9 mouse cellular contexts compared by ENCODE assay signal in the genomic region with DNA sequence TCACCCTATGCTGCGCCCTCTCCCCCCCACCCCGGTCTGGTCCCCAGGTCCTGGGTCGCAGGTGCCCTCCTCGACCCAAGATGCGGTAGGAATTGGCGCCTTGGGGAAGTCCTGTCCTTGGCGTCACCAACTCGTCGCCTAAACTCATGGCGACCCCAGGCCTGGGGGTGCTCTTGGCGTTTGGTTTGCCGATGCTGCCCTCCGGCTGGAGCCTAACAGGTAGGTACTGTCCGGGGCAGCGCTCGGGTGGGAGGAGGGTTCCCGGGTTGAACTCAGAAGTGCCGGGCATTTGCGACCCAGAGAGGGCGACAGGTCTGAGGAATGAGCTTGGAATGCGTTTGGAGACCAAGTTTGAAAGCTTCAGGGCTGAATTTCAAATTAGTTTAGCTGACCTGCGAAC. TPM values are rescaled to one million over a fixed set of nuclear protein-coding genes. Genes with fewer than 3 reads are reported as not detected.
DNase-seq lines count a peak whose midpoint lies in the region; ATAC-seq and TF ChIP-seq lines count a peak whose summit lies in the region.
"Had no signal": no experiment of that assay in that cellular context is flagged by ENCODE, and none has a peak within 500 bp of the region (broad histone marks: within the 10 kb centered on the region; RNA-seq: fewer than 3 reads in every experiment).

No protein-coding gene starts in this region.

- 3% methylated on average over 22 of the region's 22 CpGs for WGBS in lung, adult 2 months
- WGBS in forebrain, embryonic 10.5 days: under 1% methylated on average over 22 of the region's 22 CpGs
- 3% methylated on average over 22 of the region's 22 CpGs for WGBS in intestine, embryonic 15.5 days
- 1% methylated on average over 22 of the region's 22 CpGs for WGBS in midbrain, embryonic 15.5 days

- peak overlapping the region; percentile 54 for H3K4me2 ChIP-seq in intestine, embryonic 15.5 days (replicated peaks)
- H3K4me2 ChIP-seq in midbrain, embryonic 15.5 days: peak overlapping the region; percentile 59

- no peak for DNase-seq in lung, adult 2 months
- DNase-seq in lung, postnatal 25 days (ENCODE audit: low spot score): no peak
- no peak for DNase-seq in forebrain, embryonic 10.5 days (ENCODE audit: extremely low spot score, low spot score)
- DNase-seq in left cerebral cortex, adult 11 months (ENCODE audit: low spot score): no peak
- DNase-seq in thymus, postnatal 14 days: no peak
- no peak for DNase-seq in adrenal gland, postnatal 36 days

- H3K9ac ChIP-seq in intestine, embryonic 15.5 days: peak overlapping the region; percentile 42
- no peak overlapping the region for H3K9ac ChIP-seq in midbrain, embryonic 15.5 days

- H3K27me3 ChIP-seq in forebrain, embryonic 10.5 days (ENCODE audit: poor library complexity, severe bottlenecking): peaks cover 80% of the 10 kb centered on the region
- H3K27me3 ChIP-seq in intestine, embryonic 15.5 days (replicated peaks): peaks cover 22% of the 10 kb centered on the region
- H3K27me3 ChIP-seq in midbrain, embryonic 15.5 days (replicated peaks): peaks cover 39% of the 10 kb centered on the region

- 0 out of 2 replicates have a peak, but pooled peaks have one; percentile 0 for ATAC-seq in intestine, embryonic 15.5 days
- ATAC-seq in midbrain, embryonic 15.5 days (replicated peaks): no peak

- no peak for TF ChIP-seq POLR2A in lung, adult 2 months (IDR thresholded peaks at IDR 0.05; ENCODE audit: borderline replicate concordance, extremely low read depth, low read depth, low read length)

- H3K27ac ChIP-seq in forebrain, embryonic 10.5 days: 0 out of 2 replicates have a peak overlapping the region, but pooled peaks have one; percentile 25
- H3K27ac ChIP-seq in intestine, embryonic 15.5 days: peak overlapping the region; percentile 90
- H3K27ac ChIP-seq in midbrain, embryonic 15.5 days: no peak overlapping the region

- TF ChIP-seq CTCF in lung, adult 2 months (IDR thresholded peaks at IDR 0.05; ENCODE audit: insufficient read depth, low read length): no peak

- peak overlapping the region; percentile 73 for H3K4me3 ChIP-seq in lung, adult 2 months (replicated peaks; ENCODE audit: extremely low read depth, low read depth, low read length)
- H3K4me3 ChIP-seq in forebrain, embryonic 10.5 days: peak overlapping the region; percentile 49
- H3K4me3 ChIP-seq in intestine, embryonic 15.5 days (replicated peaks): peak overlapping the region; percentile 46
- peak overlapping the region; percentile 40 for H3K4me3 ChIP-seq in midbrain, embryonic 15.5 days

- no peaks in the 10 kb centered on the region for H3K9me3 ChIP-seq in forebrain, embryonic 10.5 days
- no peaks in the 10 kb centered on the region for H3K9me3 ChIP-seq in intestine, embryonic 15.5 days
- no peaks in the 10 kb centered on the region for H3K9me3 ChIP-seq in midbrain, embryonic 15.5 days

- H3K36me3 ChIP-seq in forebrain, embryonic 10.5 days (replicated peaks): peaks cover 5% of the 10 kb centered on the region
- no peaks in the 10 kb centered on the region for H3K36me3 ChIP-seq in intestine, embryonic 15.5 days
- no peaks in the 10 kb centered on the region for H3K36me3 ChIP-seq in midbrain, embryonic 15.5 days (replicated peaks)

- H3K4me1 ChIP-seq in lung, adult 2 months (ENCODE audit: control insufficient read depth, insufficient read depth, low read length): peaks cover 4% of the 10 kb centered on the region
- H3K4me1 ChIP-seq in forebrain, embryonic 10.5 days: peaks cover 46% of the 10 kb centered on the region
- H3K4me1 ChIP-seq in intestine, embryonic 15.5 days (replicated peaks): peaks cover 22% of the 10 kb centered on the region; the same call in 1 of the 2 replicates
- peaks cover 32% of the 10 kb centered on the region for H3K4me1 ChIP-seq in midbrain, embryonic 15.5 days

RNA-seq across cellular contexts. Expression of gene Slc25a23, which starts 2.9 kb away (rescaled TPM):
- polyA plus RNA-seq in lung, adult 2 months (2012; rRNA removed): 44.0 and 51.8 TPM in 2 replicates
- polyA plus RNA-seq in forebrain, embryonic 10.5 days (2016; fragmentation: Nextera tagmentation; extraction: Ambion mirVana): 10.0 and 10.6 TPM in 2 replicates
- polyA plus RNA-seq in intestine, embryonic 15.5 days (2015; fragmentation: Nextera tagmentation; extraction: Ambion mirVana): 7.8 and 8.8 TPM in 2 replicates
- 42.5 TPM in 2 replicates for polyA plus RNA-seq in midbrain, embryonic 15.5 days (2015; fragmentation: Nextera tagmentation; extraction: Ambion mirVana)
- 10 to 100 TPM; 76.6 to 80.3 TPM for total RNA-seq in adrenal gland, postnatal 36 days (2021)

RNA-seq across cellular contexts. Expression of gene Crb3, which starts 3.6 kb away (rescaled TPM):
- polyA plus RNA-seq in lung, adult 2 months (2012; rRNA removed): 75.5 and 89.4 TPM in 2 replicates
- polyA plus RNA-seq in forebrain, embryonic 10.5 days (2016; fragmentation: Nextera tagmentation; extraction: Ambion mirVana): 3.6 and 4.0 TPM in 2 replicates
- polyA plus RNA-seq in intestine, embryonic 15.5 days (2015; fragmentation: Nextera tagmentation; extraction: Ambion mirVana): 90.2 and 91.6 TPM in 2 replicates
- 1.5 and 2.0 TPM in 2 replicates for polyA plus RNA-seq in midbrain, embryonic 15.5 days (2015; fragmentation: Nextera tagmentation; extraction: Ambion mirVana)
- total RNA-seq in adrenal gland, postnatal 36 days (2021): under 1 TPM in 1 of 2 experiments, not detected in 1; 0.82 TPM

RNA-seq across cellular contexts. Expression of gene Dennd1c, which starts 15.8 kb away (rescaled TPM):
- 12.1 and 18.1 TPM in 2 replicates for polyA plus RNA-seq in lung, adult 2 months (2012; rRNA removed)
- polyA plus RNA-seq in forebrain, embryonic 10.5 days (2016; fragmentation: Nextera tagmentation; extraction: Ambion mirVana): 2.7 and 4.1 TPM in 2 replicates
- polyA plus RNA-seq in intestine, embryonic 15.5 days (2015; fragmentation: Nextera tagmentation; extraction: Ambion mirVana): 6.5 and 6.7 TPM in 2 replicates
- 5.8 TPM in 2 replicates for polyA plus RNA-seq in midbrain, embryonic 15.5 days (2015; fragmentation: Nextera tagmentation; extraction: Ambion mirVana)
- 1 to 10 TPM; 1.3 to 2.8 TPM for total RNA-seq in adrenal gland, postnatal 36 days (2021)

RNA-seq across cellular contexts. Expression of gene Slc25a41, which starts 21.1 kb away (rescaled TPM):
- 0.18 TPM in 1 of 2 replicates, not detected in the other for polyA plus RNA-seq in lung, adult 2 months (2012; rRNA removed)
- not detected in 2 replicates for polyA plus RNA-seq in forebrain, embryonic 10.5 days (2016; fragmentation: Nextera tagmentation; extraction: Ambion mirVana)
- polyA plus RNA-seq in intestine, embryonic 15.5 days (2015; fragmentation: Nextera tagmentation; extraction: Ambion mirVana): not detected in 2 replicates
- polyA plus RNA-seq in midbrain, embryonic 15.5 days (2015; fragmentation: Nextera tagmentation; extraction: Ambion mirVana): not detected in 2 replicates
- total RNA-seq in adrenal gland, postnatal 36 days (2021): not detected
- total RNA-seq: neutrophil, adult 5-6 weeks had no signal

RNA-seq across cellular contexts. Expression of gene Tubb4a, which starts 25.0 kb away (rescaled TPM):
- 34.2 and 37.7 TPM in 2 replicates for polyA plus RNA-seq in lung, adult 2 months (2012; rRNA removed)
- 36.2 and 40.1 TPM in 2 replicates for polyA plus RNA-seq in forebrain, embryonic 10.5 days (2016; fragmentation: Nextera tagmentation; extraction: Ambion mirVana)
- 24.2 and 27.1 TPM in 2 replicates for polyA plus RNA-seq in intestine, embryonic 15.5 days (2015; fragmentation: Nextera tagmentation; extraction: Ambion mirVana)
- polyA plus RNA-seq in midbrain, embryonic 15.5 days (2015; fragmentation: Nextera tagmentation; extraction: Ambion mirVana): 388 and 395 TPM in 2 replicates
- 1 to 10 TPM; 3.7 to 4.2 TPM for total RNA-seq in adrenal gland, postnatal 36 days (2021)

Comparison
In these comparisons a context has a peak if more than half of its experiments do, and no peak if none do; other contexts are left out.
1. RNA of gene Crb3, which starts 3.6 kb away (polyA plus RNA-seq): 90.2 to 91.6 TPM in intestine, embryonic 15.5 days and 75.5 to 89.4 TPM in lung, adult 2 months; 3.6 to 4.0 TPM in forebrain, embryonic 10.5 days and 1.5 to 2.0 TPM in midbrain, embryonic 15.5 days; every median in the first group is over 10 times any median in the second.
2. Peak in every context shown above with its lines, with median percentiles within 50 percentile points of each other: H3K4me3 ChIP-seq.